ENCODE assay signal across 8 mouse cellular contexts in genomic region chr17:73305622-73306021, GRCm38 (mm10).
DNase-seq lines count a peak whose midpoint lies in the region; TF ChIP-seq lines count a peak whose summit lies in the region.

No protein-coding gene starts in this region.

- H3K4me1 ChIP-seq in MEL (ENCODE audit: control insufficient read depth in 1 of 2, insufficient read depth in 2 of 2, low read length in 2 of 2) = peaks cover 0 to 18% of the 10 kb centered on the region in 2 experiments; a peak in 2 of 4 replicates
- no peaks in the 10 kb centered on the region for H3K4me1 ChIP-seq in limb, embryonic 10.5 days

- TF ChIP-seq EP300 in MEL (IDR thresholded peaks at IDR 0.05; ENCODE audit: low read depth in 1 of 2, low read length in 2 of 2) = no peak

- H3K36me3 ChIP-seq in MEL (ENCODE audit: control insufficient read depth in 1 of 2, insufficient read depth in 2 of 2, low read length in 2 of 2) = peaks cover 0 to 3% of the 10 kb centered on the region in 2 experiments; a peak in 2 of 4 replicates
- H3K36me3 ChIP-seq in limb, embryonic 10.5 days = no peaks in the 10 kb centered on the region

- H3K9me3 ChIP-seq in MEL (replicated peaks; ENCODE audit: insufficient read depth, low read length) = no peaks in the 10 kb centered on the region
- no peaks in the 10 kb centered on the region for H3K9me3 ChIP-seq in limb, embryonic 10.5 days (replicated peaks)

- no peak overlapping the region for H3K27ac ChIP-seq in MEL (ENCODE audit: control insufficient read depth, low read depth, low read length)
- H3K27ac ChIP-seq in limb, embryonic 10.5 days = no peak overlapping the region

- no peaks in the 10 kb centered on the region for H3K79me2 ChIP-seq in MEL (ENCODE audit: control insufficient read depth, insufficient read depth, low read length, poor library complexity)

- no peak overlapping the region for H3K9ac ChIP-seq in MEL (ENCODE audit: control insufficient read depth, low read depth, low read length, poor library complexity, severe bottlenecking)

- H3K27me3 ChIP-seq in MEL (ENCODE audit: control insufficient read depth in 1 of 2, insufficient read depth in 2 of 2, low read length in 2 of 2) = peaks cover 0 to 1% of the 10 kb centered on the region in 2 experiments; a peak in 1 of 4 replicates
- H3K27me3 ChIP-seq in limb, embryonic 10.5 days (ENCODE audit: low read depth, poor library complexity, severe bottlenecking) = peaks cover 21% of the 10 kb centered on the region

- peak; percentile 67 for TF ChIP-seq RAD21 in MEL (IDR thresholded peaks at IDR 0.05; ENCODE audit: low read depth, low read length)

- no peak for TF ChIP-seq POLR2A in MEL (IDR thresholded peaks at IDR 0.05; ENCODE audit: control insufficient read depth in 1 of 2, insufficient read depth in 1 of 2, low read depth in 1 of 2, low read length in 2 of 2, poor library complexity in 1 of 2)

- DNase-seq in kidney, adult 8-10 months = peak; percentile 10 to 21
- no peak for DNase-seq in kidney, adult 11 months
- peak; percentile 88 for DNase-seq in MEL (ENCODE audit: low read depth, low spot score)
- DNase-seq in brain, embryonic 18.5 days (ENCODE audit: low read depth, low spot score) = peak; percentile 56
- DNase-seq in heart, postnatal 14 days = peak; percentile 46 to 67
- DNase-seq in limb, embryonic 10.5 days (ENCODE audit: low spot score) = peak; percentile 85
- peak; percentile 80 for DNase-seq in right cerebral cortex, postnatal 4 days
- no peak for DNase-seq in urinary bladder, postnatal 4 days (ENCODE audit: low spot score in 2 of 2)

- 55% methylated on average over 9 of the region's 9 CpGs for WGBS in limb, embryonic 10.5 days

- peak; percentile 77 to 86 (median 81) for TF ChIP-seq CTCF in MEL (IDR thresholded peaks at IDR 0.05 in 2 of 3, conservative IDR thresholded peaks at IDR 0.05 in 1 of 3; ENCODE audit: control insufficient read depth in 1 of 3, insufficient read depth in 1 of 3, low read depth in 2 of 3, low read length in 3 of 3, poor library complexity in 1 of 3, severe bottlenecking in 1 of 3)

- intact Hi-C loops in heart, postnatal 14 days (cut with DNase I) = no loop called here

- H3K4me3 ChIP-seq in MEL (ENCODE audit: control insufficient read depth in 1 of 2, insufficient read depth in 1 of 2, low read depth in 2 of 2, low read length in 2 of 2) = peak overlapping the region in 1 of 2 experiments; percentile 41; a peak in 1 of 4 replicates
- H3K4me3 ChIP-seq in limb, embryonic 10.5 days = no peak overlapping the region

TF ChIP-seq in MEL, 35 proteins besides CTCF, POLR2A, EP300 and RAD21:
- TF ChIP-seq GABPA (IDR thresholded peaks at IDR 0.05; ENCODE audit: low read depth, low read length) (no peak), SMC3 (IDR thresholded peaks at IDR 0.05; ENCODE audit: low read depth, low read length) (peak; percentile 91), USF1 (IDR thresholded peaks at IDR 0.05; ENCODE audit: low read depth, low read length) (no peak), POLR2AphosphoS2 (IDR thresholded peaks at IDR 0.05; ENCODE audit: low read length) (no peak), RCOR1 (IDR thresholded peaks at IDR 0.05; ENCODE audit: low read depth, low read length) (peak; percentile 59; the same call in 1 of the 2 replicates), ZC3H11A (IDR thresholded peaks at IDR 0.05; ENCODE audit: low read depth, low read length) (peak; percentile 58), MAFK (IDR thresholded peaks at IDR 0.05; ENCODE audit: borderline replicate concordance, low read depth, low read length) (no peak), ZMIZ1 (IDR thresholded peaks at IDR 0.05; ENCODE audit: low read depth, low read length) (no peak)

Comparison
In these comparisons a context has a peak if more than half of its experiments do, and no peak if none do; other contexts are left out.
1. DNase-seq: peak in kidney, adult 8-10 months (2 of 2), MEL (single experiment), brain, embryonic 18.5 days (single experiment), heart, postnatal 14 days (2 of 2), limb, embryonic 10.5 days (single experiment) and right cerebral cortex, postnatal 4 days (single experiment); none in kidney, adult 11 months (single experiment) and urinary bladder, postnatal 4 days (0 of 2).